8 mouse cellular contexts compared by ENCODE assay signal in the genomic region with DNA sequence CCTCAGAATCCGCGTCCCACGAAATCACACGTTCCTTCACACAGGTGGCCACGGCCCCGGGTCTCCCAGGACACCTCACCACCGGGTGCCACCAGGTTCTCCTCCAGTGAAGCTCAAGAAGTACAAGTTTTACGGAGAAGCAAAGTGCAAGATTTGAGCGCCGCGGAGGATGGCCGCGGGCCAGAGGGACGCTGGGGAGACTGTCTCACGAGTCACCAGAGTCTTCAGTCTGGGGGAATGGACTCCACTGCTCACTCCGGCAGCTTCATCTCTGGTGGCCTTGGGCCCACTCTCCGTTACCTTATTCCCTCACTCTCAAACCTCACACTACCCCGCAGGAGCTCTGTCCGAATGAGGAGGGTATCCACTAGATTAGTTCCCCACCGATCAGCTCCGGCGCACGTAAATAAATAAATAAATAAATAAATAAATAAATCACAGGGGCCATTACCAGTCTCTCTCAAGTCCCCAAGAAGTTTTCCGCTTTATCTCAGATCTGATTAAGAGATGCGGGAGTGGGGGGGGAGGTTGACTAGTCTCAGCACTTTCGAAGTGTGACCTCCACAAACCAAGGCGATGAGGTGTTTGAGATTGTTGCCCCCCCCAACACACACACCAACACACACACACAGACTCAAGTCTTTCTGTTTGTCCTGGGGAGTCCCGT. TPM values are rescaled to one million over a fixed set of nuclear protein-coding genes. Genes with fewer than 3 reads are reported as not detected.
DNase-seq lines count a peak whose midpoint lies in the region; ATAC-seq and TF ChIP-seq lines count a peak whose summit lies in the region.

No protein-coding gene starts in this region.

- no peak for TF ChIP-seq POLR2A in lung, adult 2 months (IDR thresholded peaks at IDR 0.05; ENCODE audit: borderline replicate concordance, extremely low read depth, low read depth, low read length)
- no peak for TF ChIP-seq POLR2A in olfactory bulb, adult 2 months (IDR thresholded peaks at IDR 0.05; ENCODE audit: insufficient read depth, low read depth, low read length)

- TF ChIP-seq CTCF in lung, adult 2 months (IDR thresholded peaks at IDR 0.05; ENCODE audit: insufficient read depth, low read length), result no peak
- no peak for TF ChIP-seq CTCF in olfactory bulb, adult 2 months (IDR thresholded peaks at IDR 0.05; ENCODE audit: insufficient read depth, low read depth, low read length)

- H3K4me2 ChIP-seq in forebrain, embryonic 15.5 days (replicated peaks), result peak overlapping the region; percentile 79
- peak overlapping the region; percentile 61 for H3K4me2 ChIP-seq in intestine, embryonic 16.5 days (ENCODE audit: low read depth, low read length)

- peaks cover 17% of the 10 kb centered on the region; the same call in 1 of the 2 replicates for H3K27me3 ChIP-seq in forebrain, embryonic 15.5 days
- H3K27me3 ChIP-seq in intestine, embryonic 16.5 days (replicated peaks; ENCODE audit: control insufficient read depth, insufficient read depth, low read length), result no peaks in the 10 kb centered on the region

- H3K9me3 ChIP-seq in forebrain, embryonic 15.5 days, result no peaks in the 10 kb centered on the region
- no peaks in the 10 kb centered on the region for H3K9me3 ChIP-seq in intestine, embryonic 16.5 days (ENCODE audit: control insufficient read depth, low read length)

- WGBS in forebrain, embryonic 15.5 days, result under 1% methylated on average over 28 of the region's 28 CpGs
- WGBS in intestine, embryonic 16.5 days, result under 1% methylated on average over 28 of the region's 28 CpGs
- under 1% methylated on average over 28 of the region's 28 CpGs for WGBS in lung, adult 2 months
- WGBS in olfactory bulb, adult 2 months, result 1% methylated on average over 28 of the region's 28 CpGs

- peak overlapping the region; percentile 93 for H3K27ac ChIP-seq in forebrain, embryonic 15.5 days (replicated peaks)
- H3K27ac ChIP-seq in intestine, embryonic 16.5 days (ENCODE audit: low read length), result peak overlapping the region; percentile 98
- no peak overlapping the region for H3K27ac ChIP-seq in olfactory bulb, adult 2 months (ENCODE audit: insufficient read depth, low read depth, low read length)

- H3K4me1 ChIP-seq in forebrain, embryonic 15.5 days, result peaks cover 62% of the 10 kb centered on the region
- peaks cover 40% of the 10 kb centered on the region for H3K4me1 ChIP-seq in intestine, embryonic 16.5 days (ENCODE audit: control insufficient read depth, insufficient read depth, low read length)
- peaks cover 5% of the 10 kb centered on the region for H3K4me1 ChIP-seq in lung, adult 2 months (ENCODE audit: control insufficient read depth, insufficient read depth, low read length)
- peaks cover 26% of the 10 kb centered on the region for H3K4me1 ChIP-seq in olfactory bulb, adult 2 months (ENCODE audit: control insufficient read depth, insufficient read depth, low read length)

- no peaks in the 10 kb centered on the region for H3K36me3 ChIP-seq in forebrain, embryonic 15.5 days
- H3K36me3 ChIP-seq in intestine, embryonic 16.5 days (ENCODE audit: control insufficient read depth, insufficient read depth, low read length), result no peaks in the 10 kb centered on the region

- peak overlapping the region; percentile 69 for H3K9ac ChIP-seq in forebrain, embryonic 15.5 days (replicated peaks)
- H3K9ac ChIP-seq in intestine, embryonic 16.5 days (ENCODE audit: low read depth, low read length), result peak overlapping the region; percentile 97

- peak; percentile 53 to 57 for DNase-seq in cerebellum, postnatal 10 days
- DNase-seq in cerebellum, adult 11-12 months, result no peak
- peak; percentile 52 for DNase-seq in Muller cell, postnatal 12 days (ENCODE audit: inconsistent ontology term)
- DNase-seq in lung, adult 2 months, result peak; percentile 60
- no peak for DNase-seq in frontal cortex, postnatal 14 days (ENCODE audit: low spot score in 2 of 2)

- H3K4me3 ChIP-seq in forebrain, embryonic 15.5 days, result peak overlapping the region; percentile 76
- H3K4me3 ChIP-seq in intestine, embryonic 16.5 days (ENCODE audit: low read length), result peak overlapping the region; percentile 91
- peak overlapping the region; percentile 91 for H3K4me3 ChIP-seq in lung, adult 2 months (replicated peaks; ENCODE audit: extremely low read depth, low read depth, low read length)
- peak overlapping the region; percentile 73 for H3K4me3 ChIP-seq in olfactory bulb, adult 2 months (ENCODE audit: insufficient read depth, low read depth, low read length)

- ATAC-seq in forebrain, embryonic 15.5 days (replicated peaks), result no peak
- ATAC-seq in intestine, embryonic 16.5 days, result no peak; the same call in 1 of the 2 replicates

RNA-seq across cellular contexts. Expression of gene Foxp4, which starts 1.3 kb away (rescaled TPM):
- 33.2 and 37.3 TPM in 2 replicates for polyA plus RNA-seq in forebrain, embryonic 15.5 days (2015; fragmentation: Nextera tagmentation; extraction: Ambion mirVana)
- 12.5 and 13.6 TPM in 2 replicates for polyA plus RNA-seq in intestine, embryonic 16.5 days (2015; fragmentation: Nextera tagmentation; extraction: Ambion mirVana)
- polyA plus RNA-seq in lung, adult 2 months (2012; rRNA removed), result 100 and 117 TPM in 2 replicates
- not detected in 2 replicates for polyA plus RNA-seq in olfactory bulb, adult 2 months (2012; ENCODE audit: insufficient read depth, insufficient read length, low replicate concordance, missing spikeins)

Comparison
In these comparisons a context has a peak if more than half of its experiments do, and no peak if none do; other contexts are left out.
1. DNase-seq: peak in cerebellum, postnatal 10 days (2 of 2), Muller cell, postnatal 12 days (single experiment) and lung, adult 2 months (single experiment); none in cerebellum, adult 11-12 months (single experiment) and frontal cortex, postnatal 14 days (0 of 2).
2. RNA of gene Foxp4, which starts 1.3 kb away (polyA plus RNA-seq): 100 to 117 TPM in lung, adult 2 months, 33.2 to 37.3 TPM in forebrain, embryonic 15.5 days and 12.5 to 13.6 TPM in intestine, embryonic 16.5 days; not detected in olfactory bulb, adult 2 months; every median in the first group is over 10 times any median in the second.
3. Peak in every context shown above with its lines, with median percentiles within 50 percentile points of each other: H3K4me3 ChIP-seq.